Mouse (Mus musculus) neutrophil, adult 5-6 weeks (primary cell): ENCODE measurements around the gene Slc7a11. TPM values are rescaled to one million over a fixed set of nuclear protein-coding genes. Genes with fewer than 3 reads are reported as not detected.

Source experiments
- ATAC-seq: fragments of 151-379, 151-347 bp; 2 replicates; pipeline ENCODE4 v1.8.0; 2017; ENCODE audit warnings: mild to moderate bottlenecking, moderate TSS enrichment; ENCODE audit not compliant: insufficient number of reproducible peaks, poor library complexity, low FRiP score, severe bottlenecking; ENCODE audit errors: extremely low read depth
- total RNA-seq: library from RNA; stranded (forward); fragments of 200-1000 nt; gene quantifications from 2 replicates; pipeline ENCODE4 v1.2.3, GENCODE M21; 2017

Gene Slc7a11
- total RNA-seq, 1 experiment from 2014 or later = 71.1 TPM

DNA sequence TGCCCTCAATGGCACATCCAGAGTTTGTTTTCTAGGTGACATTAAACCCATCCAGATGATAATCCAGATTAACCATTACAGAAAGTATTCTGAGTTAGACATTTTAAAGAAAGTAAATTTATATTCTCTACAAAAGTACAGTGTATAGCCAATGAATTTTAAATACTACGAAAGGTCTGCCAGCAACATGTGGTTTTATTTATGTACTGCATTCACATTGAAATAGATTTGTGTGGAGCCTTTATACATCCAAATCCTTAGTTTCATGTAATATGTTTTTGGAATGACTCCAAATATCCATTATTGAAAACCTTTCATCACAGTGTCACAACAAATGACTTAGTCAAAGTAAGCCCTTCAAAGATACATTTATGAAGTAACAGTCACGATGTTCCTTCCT, 402.3 kb downstream of the Slc7a11 start:
- no peak for ATAC-seq

- no peak for ATAC-seq
These were observed 407.4 kb downstream of the Slc7a11 start for GRCm38 (mm10) chr3:50035875-50036528.

DNA sequence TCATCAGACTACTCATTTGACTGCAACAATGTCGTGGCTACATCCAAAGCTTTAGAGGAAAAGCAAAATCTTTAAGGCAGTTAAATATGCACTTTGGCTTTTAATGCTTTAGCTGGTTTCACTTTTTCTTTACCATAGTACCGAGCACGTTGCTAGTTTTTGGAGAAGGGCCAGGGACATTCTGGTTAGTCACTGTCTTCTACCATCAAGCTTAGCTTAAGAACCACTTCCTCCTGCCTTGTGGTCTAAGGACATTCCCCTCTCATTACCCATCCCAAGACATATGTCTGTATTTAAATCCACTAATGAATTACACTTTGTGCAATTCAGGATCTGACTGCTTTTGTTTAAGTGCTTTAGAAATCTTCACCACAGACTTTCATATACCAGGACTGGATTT, 410.1 kb downstream of the Slc7a11 start:
- no peak for ATAC-seq

DNA sequence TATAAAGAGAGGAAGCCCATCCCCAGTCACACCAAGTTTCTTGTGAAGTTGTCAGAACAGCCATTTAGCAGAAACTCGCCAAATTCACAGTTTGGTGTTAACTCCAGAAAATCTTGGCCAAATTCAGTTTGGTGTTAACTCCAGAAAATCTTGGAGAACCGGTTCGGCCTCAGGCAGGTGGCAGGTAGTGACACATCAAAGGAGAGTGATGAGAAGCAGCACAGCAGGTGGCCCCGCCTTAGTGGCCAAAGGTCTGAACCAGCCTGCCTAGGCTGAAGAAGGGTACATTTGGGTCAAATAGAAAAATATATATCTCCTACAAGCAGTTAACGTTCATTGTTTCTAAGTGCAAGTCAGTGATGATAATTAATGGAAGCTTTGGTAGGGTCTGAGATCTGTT, 417.4 kb downstream of the Slc7a11 start:
- no peak for ATAC-seq

- ATAC-seq = no peak
These were observed 429.0 kb downstream of the Slc7a11 start for GRCm38 (mm10) chr3:50014396-50014795.

- ATAC-seq = no peak
These were observed 431.4 kb downstream of the Slc7a11 start for GRCm38 (mm10) chr3:50012012-50012411.

GRCm38 (mm10) chr3:50003970-50004683, 439.3 kb downstream of the Slc7a11 start:
- ATAC-seq = no peak

GRCm38 (mm10) chr3:50002067-50002466, 441.3 kb downstream of the Slc7a11 start:
- no peak for ATAC-seq

- ATAC-seq = no peak
These were observed 441.8 kb downstream of the Slc7a11 start for GRCm38 (mm10) chr3:50001635-50002034.

DNA sequence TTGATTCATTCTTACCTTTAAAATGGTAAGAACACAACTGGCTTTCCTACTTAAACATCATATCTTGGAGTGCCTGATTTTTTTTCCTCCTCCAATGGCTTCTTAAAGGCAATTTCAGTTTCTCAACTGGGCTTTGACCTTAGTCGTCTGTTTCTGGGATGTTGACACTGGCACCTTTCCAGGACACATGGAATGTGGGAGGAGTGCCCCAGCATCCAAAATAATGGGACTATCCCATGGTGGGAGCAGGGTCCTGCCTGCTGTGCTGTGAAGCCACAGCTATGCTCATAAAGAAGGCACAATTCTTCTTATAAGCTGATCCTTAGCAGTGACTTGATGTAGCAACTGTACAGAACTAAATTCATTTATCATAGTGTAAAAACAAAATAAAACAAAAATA, 450.5 kb downstream of the Slc7a11 start:
- ATAC-seq = no peak

- ATAC-seq = no peak
These were observed 456.2 kb downstream of the Slc7a11 start for GRCm38 (mm10) chr3:49987236-49987635.

GRCm38 (mm10) chr3:49984795-49985194, 458.6 kb downstream of the Slc7a11 start:
- ATAC-seq = no peak

- ATAC-seq = no peak
These were observed 459.8 kb downstream of the Slc7a11 start for GRCm38 (mm10) chr3:49983429-49984268.

GRCm38 (mm10) chr3:49973994-49974393, 469.4 kb downstream of the Slc7a11 start:
- no peak for ATAC-seq

DNA sequence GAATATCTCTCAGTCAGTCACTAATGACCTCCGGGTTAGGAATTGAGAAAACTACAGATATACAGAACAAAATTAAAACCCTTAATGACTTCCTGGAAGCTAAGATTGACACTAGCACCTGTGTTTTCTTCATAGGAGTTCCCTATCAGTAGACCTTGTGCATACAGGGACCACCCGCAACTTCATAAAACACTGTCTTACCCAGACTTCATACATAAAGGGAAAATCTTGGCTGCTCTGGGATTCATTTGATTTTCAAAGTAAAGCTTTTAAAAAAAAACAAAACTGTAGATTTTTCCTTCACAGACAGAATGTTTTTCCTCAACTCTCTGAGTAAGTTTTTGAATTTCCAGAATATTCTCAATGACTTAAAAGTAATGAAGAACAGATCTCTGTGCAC, 477.8 kb downstream of the Slc7a11 start:
- no peak for ATAC-seq

DNA sequence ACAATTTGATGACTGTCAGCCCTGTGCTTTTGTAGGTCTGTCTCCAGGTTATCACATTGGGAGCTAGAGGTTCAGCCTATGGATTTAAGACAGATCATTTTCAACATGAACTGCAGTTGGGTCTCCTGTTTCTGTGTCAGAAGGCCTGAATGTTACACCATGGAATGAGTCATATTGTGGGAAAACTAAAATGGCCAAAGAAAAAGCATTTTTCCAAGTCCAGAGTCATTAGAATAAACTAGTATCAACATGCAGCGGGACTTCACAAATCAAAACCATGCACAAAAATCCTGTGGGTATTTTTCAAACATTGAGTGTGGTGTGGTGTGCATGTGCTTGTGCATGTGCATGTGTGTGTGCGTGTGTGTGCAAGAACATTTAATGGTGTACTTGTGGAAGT, 482.8 kb downstream of the Slc7a11 start:
- ATAC-seq = no peak

- no peak for ATAC-seq
These were observed 496.6 kb downstream of the Slc7a11 start for GRCm38 (mm10) chr3:49946845-49947244.

DNA sequence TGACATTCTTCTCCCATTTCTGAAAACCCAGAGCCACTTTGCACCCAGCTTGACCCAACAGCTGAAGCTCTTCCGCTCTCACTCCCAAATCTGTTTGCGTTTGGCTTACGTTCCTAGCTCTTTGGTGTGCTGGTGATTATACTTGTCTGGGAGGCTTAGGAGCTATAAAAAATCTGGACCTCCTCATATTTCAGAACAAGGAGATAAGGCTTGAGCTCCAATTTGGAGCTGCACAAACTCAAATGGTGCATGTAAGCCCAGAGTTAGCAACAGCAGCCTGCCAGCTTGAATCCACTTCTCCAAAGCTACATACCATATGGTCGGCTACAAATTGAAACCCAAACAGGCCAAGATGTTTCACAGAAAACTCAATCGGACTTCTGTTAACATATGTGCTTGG, 498.6 kb downstream of the Slc7a11 start:
- no peak for ATAC-seq

DNA sequence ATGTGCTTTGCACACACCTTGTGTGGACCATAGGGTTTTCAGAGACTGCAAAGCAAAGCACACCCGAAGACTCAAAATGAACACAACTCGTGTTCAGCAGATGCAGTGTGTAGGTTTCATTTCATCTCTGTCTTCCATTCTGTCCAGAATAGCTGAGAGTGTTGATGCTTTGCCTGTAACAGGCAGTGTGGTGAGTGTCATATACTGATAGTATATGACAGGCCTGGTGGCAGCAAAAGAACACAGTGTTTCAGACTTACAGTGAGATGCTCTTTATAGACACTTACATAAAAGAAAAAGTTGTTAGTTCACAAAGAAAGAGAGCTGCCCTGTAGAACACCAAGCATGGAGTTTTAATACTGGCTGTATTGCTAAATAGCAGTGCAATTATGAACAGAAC, 505.8 kb downstream of the Slc7a11 start:
- ATAC-seq = no peak

DNA sequence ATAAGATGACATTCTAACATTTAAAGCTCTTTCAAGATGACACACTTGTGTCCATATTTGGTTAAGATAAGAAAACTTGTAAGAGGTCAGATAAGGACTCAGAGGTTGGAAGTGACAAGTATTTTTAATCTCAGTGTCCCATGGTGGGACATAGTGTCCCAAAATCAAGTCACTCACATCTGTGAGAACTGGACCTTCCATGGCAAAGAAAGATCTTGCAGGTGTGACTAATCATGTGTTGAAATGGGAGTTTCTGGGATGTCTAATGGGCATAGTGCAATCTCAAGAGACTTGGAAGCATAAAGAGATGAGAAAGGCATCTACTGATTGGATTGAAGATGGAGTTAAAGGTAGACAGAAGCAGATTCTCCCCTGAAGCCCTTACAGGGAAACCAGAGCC, 513.9 kb downstream of the Slc7a11 start:
- no peak for ATAC-seq
